Mouse (Mus musculus): ENCODE measurements at regions not wholly inside any gene's neighbourhood (a gene's known extent, or its start where the extent isn't known, plus 50 kb on each side); places are given as distances from the start of the nearest gene placed in this dataset.

DNA sequence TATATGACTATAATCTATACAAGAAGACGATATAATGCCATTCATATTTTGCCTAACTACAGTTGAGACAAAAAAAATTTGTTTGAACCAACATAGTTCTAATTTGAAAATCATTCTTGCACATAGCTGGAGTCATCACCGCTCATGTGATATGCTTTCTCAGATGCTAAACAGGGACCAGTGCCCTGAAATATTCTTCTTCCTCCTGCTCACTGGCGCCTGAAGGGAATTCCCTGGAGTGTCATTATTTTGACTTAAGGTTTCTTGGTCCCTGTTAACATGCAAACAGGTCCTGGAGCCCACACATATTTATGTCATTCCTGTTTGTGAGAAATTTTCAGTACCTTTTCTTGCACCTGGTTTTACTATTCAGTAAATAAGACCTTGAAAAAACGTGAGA, 177.5 kb upstream of the Syt1 start:
- H3K4me2 ChIP-seq (ENCODE audit: low read depth, low read length, severe bottlenecking): no peak overlapping the region
- H3K36me3 ChIP-seq (ENCODE audit: control insufficient read depth, insufficient read depth, low read length): no peaks in the 10 kb centered on the region
- H3K4me3 ChIP-seq (ENCODE audit: low read depth, low read length): no peak overlapping the region
- no peaks in the 10 kb centered on the region for H3K4me1 ChIP-seq (replicated peaks; ENCODE audit: control insufficient read depth, insufficient read depth, low read length)
- H3K9me3 ChIP-seq (ENCODE audit: control insufficient read depth, low read length): no peaks in the 10 kb centered on the region
- H3K9ac ChIP-seq (ENCODE audit: low read length): no peak overlapping the region
- DNase-seq (ENCODE audit: low spot score) (no peak), ATAC-seq (replicated peaks; ENCODE audit: low FRiP score) (no peak)
- no peak overlapping the region for H3K27ac ChIP-seq (ENCODE audit: low read depth, low read length)
- 84% methylated on average over 4 of the region's 4 CpGs for WGBS
- H3K27me3 ChIP-seq (ENCODE audit: control insufficient read depth, insufficient read depth, low read length): no peaks in the 10 kb centered on the region

DNA sequence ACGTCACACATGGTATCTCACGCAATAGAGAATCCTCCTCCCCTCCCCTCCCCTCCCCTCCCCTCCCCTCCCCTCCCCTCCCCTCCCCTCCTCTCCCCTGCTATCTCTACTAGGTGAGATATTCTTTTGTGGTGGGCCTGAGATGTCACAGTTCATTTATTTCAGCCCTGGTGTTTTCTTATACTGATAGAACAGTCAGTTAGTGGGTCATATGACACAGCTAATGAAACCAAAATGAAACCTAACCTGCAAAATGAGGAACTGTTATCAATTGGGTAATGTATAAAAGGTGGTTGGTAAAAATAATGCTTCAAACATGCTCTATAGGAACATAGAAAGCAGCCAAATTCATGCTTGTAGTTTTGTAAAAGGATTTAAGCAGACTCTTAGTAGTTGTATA, 174.5 kb upstream of the Syt1 start:
- Histone ChIP-seq H3K9ac (ENCODE audit: low read length) (no peak overlapping the region), H3K27me3 (ENCODE audit: control insufficient read depth, insufficient read depth, low read length) (no peaks in the 10 kb centered on the region), H3K27ac (ENCODE audit: low read depth, low read length) (no peak overlapping the region), H3K9me3 (ENCODE audit: control insufficient read depth, low read length) (no peaks in the 10 kb centered on the region), H3K36me3 (ENCODE audit: control insufficient read depth, insufficient read depth, low read length) (no peaks in the 10 kb centered on the region), H3K4me1 (replicated peaks; ENCODE audit: control insufficient read depth, insufficient read depth, low read length) (no peaks in the 10 kb centered on the region), H3K4me3 (ENCODE audit: low read depth, low read length) (no peak overlapping the region), H3K4me2 (ENCODE audit: low read depth, low read length, severe bottlenecking) (no peak overlapping the region)
- WGBS: 57% methylated on average over 2 of the region's 2 CpGs
- ATAC-seq (replicated peaks; ENCODE audit: low FRiP score) (no peak), DNase-seq (ENCODE audit: low spot score) (no peak)

DNA sequence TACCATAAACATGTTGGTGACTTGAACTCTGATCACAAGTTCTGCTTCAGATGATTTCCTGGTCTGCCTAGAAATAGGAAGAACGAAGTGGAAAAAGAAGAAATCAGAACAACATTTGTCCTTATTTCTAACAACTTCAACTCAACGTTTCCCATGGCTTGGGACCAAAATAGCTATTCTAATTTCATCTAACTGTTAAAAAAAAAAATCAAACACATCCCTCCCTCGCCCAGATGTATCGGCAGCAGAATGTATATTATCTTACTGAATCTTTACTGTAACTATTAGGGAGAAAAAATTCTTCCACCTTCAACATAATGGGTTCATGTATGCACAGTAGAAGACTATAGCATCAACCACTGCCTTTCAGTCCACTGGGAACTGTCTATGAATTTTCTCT, 169.7 kb upstream of the Syt1 start:
- Histone ChIP-seq H3K36me3 (ENCODE audit: control insufficient read depth, insufficient read depth, low read length) (no peaks in the 10 kb centered on the region), H3K27me3 (ENCODE audit: control insufficient read depth, insufficient read depth, low read length) (no peaks in the 10 kb centered on the region), H3K4me1 (replicated peaks; ENCODE audit: control insufficient read depth, insufficient read depth, low read length) (no peaks in the 10 kb centered on the region), H3K4me2 (ENCODE audit: low read depth, low read length, severe bottlenecking) (no peak overlapping the region), H3K27ac (ENCODE audit: low read depth, low read length) (no peak overlapping the region), H3K9me3 (ENCODE audit: control insufficient read depth, low read length) (no peaks in the 10 kb centered on the region), H3K4me3 (ENCODE audit: low read depth, low read length) (no peak overlapping the region), H3K9ac (ENCODE audit: low read length) (no peak overlapping the region)
- DNase-seq (ENCODE audit: low spot score) (no peak), ATAC-seq (replicated peaks; ENCODE audit: low FRiP score) (no peak)
- WGBS: 85% methylated on average over 4 of the region's 4 CpGs

DNA sequence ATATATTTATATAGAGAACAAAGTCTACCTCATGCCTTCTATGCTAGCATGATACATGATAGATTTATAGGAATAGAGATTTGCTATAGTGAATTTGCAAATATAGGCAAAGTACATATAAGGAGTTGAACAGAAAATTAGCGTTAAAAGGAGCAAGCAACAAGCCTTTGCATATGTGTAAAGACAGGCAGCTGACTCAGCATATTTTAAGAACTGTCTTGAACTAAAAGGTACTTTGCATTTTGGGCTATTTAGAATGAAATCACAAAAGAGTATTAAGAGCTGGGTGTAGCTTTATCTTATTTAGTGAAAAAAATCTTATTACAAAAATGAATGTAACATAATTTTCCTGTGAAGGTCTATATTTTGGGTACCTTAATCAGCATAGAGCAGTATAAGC, 149.9 kb upstream of the Syt1 start:
- no peak overlapping the region for H3K4me3 ChIP-seq (ENCODE audit: low read depth, low read length)
- H3K4me2 ChIP-seq (ENCODE audit: low read depth, low read length, severe bottlenecking): no peak overlapping the region
- no peaks in the 10 kb centered on the region for H3K36me3 ChIP-seq (ENCODE audit: control insufficient read depth, insufficient read depth, low read length)
- no peak overlapping the region for H3K9ac ChIP-seq (ENCODE audit: low read length)
- no peaks in the 10 kb centered on the region for H3K9me3 ChIP-seq (ENCODE audit: control insufficient read depth, low read length)
- H3K27me3 ChIP-seq (ENCODE audit: control insufficient read depth, insufficient read depth, low read length): no peaks in the 10 kb centered on the region
- no peaks in the 10 kb centered on the region for H3K4me1 ChIP-seq (replicated peaks; ENCODE audit: control insufficient read depth, insufficient read depth, low read length)
- H3K27ac ChIP-seq (ENCODE audit: low read depth, low read length): no peak overlapping the region
- 98% methylated on average over 1 of the region's 1 CpGs for WGBS
- DNase-seq (ENCODE audit: low spot score): no peak
- ATAC-seq (replicated peaks; ENCODE audit: low FRiP score): no peak

DNA sequence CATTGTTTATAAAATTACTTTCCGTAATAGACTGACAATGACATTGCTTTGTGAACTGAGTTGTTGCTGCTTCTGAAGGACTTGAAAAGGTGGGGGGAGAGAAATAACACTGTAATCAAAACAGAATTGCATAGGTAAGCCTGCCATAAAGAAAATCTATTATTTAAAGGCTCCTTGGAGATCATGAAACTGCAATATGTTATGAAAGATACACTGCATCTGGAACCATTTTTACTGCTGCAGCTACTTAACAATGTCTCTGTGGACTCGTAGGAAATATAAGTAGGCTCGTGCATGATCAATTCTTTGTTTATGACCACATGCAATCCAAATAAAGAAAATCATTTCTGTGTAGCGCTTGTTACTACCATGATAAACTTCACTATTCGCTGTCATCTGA, 145.0 kb upstream of the Syt1 start:
- DNase-seq (ENCODE audit: low spot score) (no peak), ATAC-seq (replicated peaks; ENCODE audit: low FRiP score) (no peak)
- Histone ChIP-seq H3K4me1 (replicated peaks; ENCODE audit: control insufficient read depth, insufficient read depth, low read length) (no peaks in the 10 kb centered on the region), H3K9me3 (ENCODE audit: control insufficient read depth, low read length) (no peaks in the 10 kb centered on the region), H3K4me2 (ENCODE audit: low read depth, low read length, severe bottlenecking) (no peak overlapping the region), H3K9ac (ENCODE audit: low read length) (no peak overlapping the region), H3K27me3 (ENCODE audit: control insufficient read depth, insufficient read depth, low read length) (no peaks in the 10 kb centered on the region), H3K27ac (ENCODE audit: low read depth, low read length) (no peak overlapping the region), H3K36me3 (ENCODE audit: control insufficient read depth, insufficient read depth, low read length) (no peaks in the 10 kb centered on the region), H3K4me3 (ENCODE audit: low read depth, low read length) (no peak overlapping the region)
- 93% methylated on average over 5 of the region's 5 CpGs for WGBS

DNA sequence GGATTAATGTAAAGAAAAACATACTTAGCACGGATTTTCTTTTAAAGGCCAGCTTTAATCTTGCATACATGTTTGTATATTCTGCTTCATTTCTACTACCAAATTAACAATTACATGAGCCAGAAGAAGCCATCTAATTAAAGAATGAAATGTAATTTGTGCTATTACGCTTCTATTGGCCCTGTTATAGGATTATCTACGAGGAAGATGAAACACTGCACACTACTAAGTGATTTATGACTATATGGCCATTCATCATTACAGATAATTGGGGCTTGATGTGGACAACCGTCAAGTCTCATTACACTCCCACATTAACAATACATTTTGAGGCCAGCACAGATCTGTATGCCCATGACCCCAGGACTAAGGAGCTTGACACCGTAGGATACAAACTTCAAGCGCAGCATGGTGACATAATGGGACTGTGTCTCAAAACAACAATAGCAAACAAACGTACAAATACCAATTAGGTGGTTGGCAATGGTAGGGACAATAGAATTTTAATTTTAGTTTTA, 129.7 kb upstream of the Syt1 start:
- no peaks in the 10 kb centered on the region for H3K4me1 ChIP-seq (replicated peaks; ENCODE audit: control insufficient read depth, insufficient read depth, low read length)
- no peaks in the 10 kb centered on the region for H3K36me3 ChIP-seq (ENCODE audit: control insufficient read depth, insufficient read depth, low read length)
- no peak overlapping the region for H3K9ac ChIP-seq (ENCODE audit: low read length)
- no peak overlapping the region for H3K4me3 ChIP-seq (ENCODE audit: low read depth, low read length)
- 75% methylated on average over 7 of the region's 7 CpGs for WGBS
- ATAC-seq (replicated peaks; ENCODE audit: low FRiP score) (no peak), DNase-seq (ENCODE audit: low spot score) (no peak)
- H3K27ac ChIP-seq (ENCODE audit: low read depth, low read length): no peak overlapping the region
- no peaks in the 10 kb centered on the region for H3K9me3 ChIP-seq (ENCODE audit: control insufficient read depth, low read length)
- H3K27me3 ChIP-seq (ENCODE audit: control insufficient read depth, insufficient read depth, low read length): no peaks in the 10 kb centered on the region
- H3K4me2 ChIP-seq (ENCODE audit: low read depth, low read length, severe bottlenecking): no peak overlapping the region

DNA sequence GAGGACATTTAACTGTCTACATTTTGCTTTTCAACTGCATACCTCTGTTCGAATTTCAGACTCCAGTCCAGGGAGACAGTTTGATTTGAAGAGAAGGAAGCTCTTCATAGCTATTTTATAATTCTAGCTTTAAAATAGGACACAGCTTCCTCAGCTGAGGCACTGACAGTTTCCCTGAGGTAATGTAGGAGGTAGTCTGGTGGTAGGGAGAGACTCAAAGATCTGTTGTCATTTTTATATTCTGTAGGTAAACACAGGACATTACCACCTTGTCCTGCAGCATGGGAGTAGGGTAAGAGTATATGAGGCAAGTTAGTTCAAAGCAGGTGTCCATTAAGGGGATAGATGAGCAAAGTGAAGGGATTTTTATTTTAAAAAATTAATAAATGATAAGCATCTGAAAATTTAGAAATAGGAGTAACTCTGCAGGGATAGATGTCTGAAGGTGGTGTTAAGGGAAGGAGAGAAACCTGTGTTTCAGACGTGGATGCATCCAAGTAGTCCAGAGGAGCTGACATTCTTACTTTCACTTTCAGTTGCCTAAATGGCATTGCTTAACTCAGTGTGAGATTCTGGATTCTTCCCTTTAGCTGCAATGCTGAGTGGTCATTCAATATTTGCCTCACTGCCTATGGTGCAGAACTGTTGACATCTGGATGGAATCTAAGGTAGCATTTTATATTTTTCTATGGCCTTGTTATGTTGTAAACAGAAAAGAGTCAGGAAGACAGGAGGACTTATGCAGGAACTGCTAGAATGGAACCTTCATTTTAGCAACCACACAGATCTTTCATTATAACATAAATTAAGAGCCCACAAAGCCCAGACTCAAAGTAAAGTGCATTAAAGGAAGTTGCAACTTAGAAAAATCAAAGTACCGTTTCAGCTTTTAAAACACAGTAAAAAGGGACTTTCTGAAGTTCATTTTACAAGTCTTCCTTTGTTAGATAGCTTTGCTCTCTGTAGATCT, 126.3 kb upstream of the Syt1 start:
- Histone ChIP-seq H3K4me2 (ENCODE audit: low read depth, low read length, severe bottlenecking) (no peak overlapping the region), H3K27me3 (ENCODE audit: control insufficient read depth, insufficient read depth, low read length) (no peaks in the 10 kb centered on the region), H3K9ac (ENCODE audit: low read length) (no peak overlapping the region), H3K9me3 (ENCODE audit: control insufficient read depth, low read length) (no peaks in the 10 kb centered on the region), H3K36me3 (ENCODE audit: control insufficient read depth, insufficient read depth, low read length) (no peaks in the 10 kb centered on the region), H3K4me1 (replicated peaks; ENCODE audit: control insufficient read depth, insufficient read depth, low read length) (no peaks in the 10 kb centered on the region), H3K27ac (ENCODE audit: low read depth, low read length) (no peak overlapping the region), H3K4me3 (ENCODE audit: low read depth, low read length) (no peak overlapping the region)
- ATAC-seq (replicated peaks; ENCODE audit: low FRiP score) (no peak), DNase-seq (ENCODE audit: low spot score) (no peak)
- WGBS: 82% methylated on average over 3 of the region's 3 CpGs

DNA sequence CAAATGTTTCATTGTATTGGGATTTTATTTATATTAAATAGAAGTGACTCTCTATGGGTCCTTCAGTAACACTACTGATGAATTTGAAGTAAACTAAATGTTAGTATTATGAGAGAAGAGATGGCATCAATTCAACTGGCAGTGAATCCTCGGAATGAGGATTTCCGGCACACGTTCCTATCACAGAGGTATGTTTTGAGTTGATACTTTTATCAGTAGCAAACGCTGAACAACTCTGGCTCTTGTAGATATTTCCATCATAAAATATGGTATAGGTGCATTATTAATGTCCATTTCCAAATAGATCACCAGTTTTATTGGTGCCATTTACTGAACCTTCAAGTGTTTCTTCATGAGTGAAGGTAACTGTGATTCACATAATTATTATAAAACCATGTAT, 123.7 kb upstream of the Syt1 start:
- DNase-seq (ENCODE audit: low spot score) (no peak), ATAC-seq (replicated peaks; ENCODE audit: low FRiP score) (no peak)
- Histone ChIP-seq H3K9ac (ENCODE audit: low read length) (no peak overlapping the region), H3K9me3 (ENCODE audit: control insufficient read depth, low read length) (no peaks in the 10 kb centered on the region), H3K4me2 (ENCODE audit: low read depth, low read length, severe bottlenecking) (no peak overlapping the region), H3K4me1 (replicated peaks; ENCODE audit: control insufficient read depth, insufficient read depth, low read length) (no peaks in the 10 kb centered on the region), H3K27ac (ENCODE audit: low read depth, low read length) (no peak overlapping the region), H3K4me3 (ENCODE audit: low read depth, low read length) (no peak overlapping the region), H3K27me3 (ENCODE audit: control insufficient read depth, insufficient read depth, low read length) (no peaks in the 10 kb centered on the region), H3K36me3 (ENCODE audit: control insufficient read depth, insufficient read depth, low read length) (no peaks in the 10 kb centered on the region)
- 93% methylated on average over 4 of the region's 4 CpGs for WGBS

DNA sequence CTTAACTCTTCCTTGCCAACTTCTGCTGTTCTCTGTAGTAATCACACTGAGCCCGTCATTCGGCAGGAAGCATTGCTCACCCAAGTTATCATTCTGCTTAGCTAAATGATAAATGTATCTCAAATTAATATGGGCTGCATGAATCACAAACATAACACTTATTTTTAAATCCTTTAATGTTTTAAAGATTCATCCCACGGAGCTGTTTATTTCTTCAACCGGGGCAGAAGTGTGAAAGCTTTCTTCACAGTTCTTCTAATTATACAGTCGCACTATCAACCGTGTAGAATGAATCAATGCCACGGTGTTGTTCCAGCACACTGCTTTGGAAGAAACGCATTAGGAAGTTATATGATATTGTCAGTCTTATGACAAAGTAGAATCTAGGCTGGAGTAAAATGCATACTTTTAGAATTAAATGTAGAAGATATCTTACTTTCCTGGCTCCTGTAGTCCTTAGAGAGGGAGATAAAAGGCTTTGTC, 121.3 kb upstream of the Syt1 start:
- Histone ChIP-seq H3K36me3 (ENCODE audit: control insufficient read depth, insufficient read depth, low read length) (no peaks in the 10 kb centered on the region), H3K27ac (ENCODE audit: low read depth, low read length) (no peak overlapping the region), H3K9ac (ENCODE audit: low read length) (no peak overlapping the region), H3K4me3 (ENCODE audit: low read depth, low read length) (no peak overlapping the region), H3K9me3 (ENCODE audit: control insufficient read depth, low read length) (no peaks in the 10 kb centered on the region), H3K4me2 (ENCODE audit: low read depth, low read length, severe bottlenecking) (no peak overlapping the region), H3K4me1 (replicated peaks; ENCODE audit: control insufficient read depth, insufficient read depth, low read length) (no peaks in the 10 kb centered on the region), H3K27me3 (ENCODE audit: control insufficient read depth, insufficient read depth, low read length) (no peaks in the 10 kb centered on the region)
- DNase-seq (ENCODE audit: low spot score): no peak
- ATAC-seq (replicated peaks; ENCODE audit: low FRiP score): no peak
- 81% methylated on average over 8 of the region's 8 CpGs for WGBS

Measured in forebrain, embryonic 11.5 days (tissue).